Mouse (Mus musculus) CD4-positive helper T cell, adult 2 months (primary cell): ENCODE results near the gene Rhbdd1.

Source experiments
- DNase-seq: peaks from one replicate; pipeline ENCODE4 v3.0.0-alpha.2; 2012; ENCODE audit warnings: low read depth, missing footprints, low spot score

Gene Rhbdd1

GRCm38 (mm10) chr1:82291151-82291797, 25.0 kb upstream of the Rhbdd1 start, which contains the start of gene Irs1:
Gene Irs1 (minus strand): TSS chr1:82291416.
- peak; percentile 44 for DNase-seq

GRCm38 (mm10) chr1:82291930-82292712, 24.1 kb upstream of the Rhbdd1 start:
- DNase-seq, result no peak

- DNase-seq, result no peak
Measured at GRCm38 (mm10) chr1:82292771-82293170, 23.5 kb upstream of the Rhbdd1 start.

GRCm38 (mm10) chr1:82294102-82294501, 22.1 kb upstream of the Rhbdd1 start:
- peak; percentile 44 for DNase-seq

GRCm38 (mm10) chr1:82298586-82298985, 17.7 kb upstream of the Rhbdd1 start:
- DNase-seq, result no peak

GRCm38 (mm10) chr1:82304483-82304882, 11.8 kb upstream of the Rhbdd1 start:
- no peak for DNase-seq

GRCm38 (mm10) chr1:82316746-82317126, 484 bp downstream of the Rhbdd1 start:
- no peak for DNase-seq

- DNase-seq, result no peak
Measured at GRCm38 (mm10) chr1:82320456-82320855, 4.2 kb downstream of the Rhbdd1 start.

- no peak for DNase-seq
Measured at GRCm38 (mm10) chr1:82320864-82321263, 4.6 kb downstream of the Rhbdd1 start.

- DNase-seq, result no peak
Measured at GRCm38 (mm10) chr1:82321441-82321840, 5.2 kb downstream of the Rhbdd1 start.

- DNase-seq, result no peak
Measured at GRCm38 (mm10) chr1:82324131-82324785, 8.0 kb downstream of the Rhbdd1 start.

- DNase-seq, result no peak
Measured at GRCm38 (mm10) chr1:82326120-82326519, 9.9 kb downstream of the Rhbdd1 start.

GRCm38 (mm10) chr1:82328033-82328775, 12.0 kb downstream of the Rhbdd1 start:
- no peak for DNase-seq

- DNase-seq, result no peak
Measured at GRCm38 (mm10) chr1:82329237-82329953, 13.1 kb downstream of the Rhbdd1 start.

- no peak for DNase-seq
Measured at GRCm38 (mm10) chr1:82329954-82330247, 13.6 kb downstream of the Rhbdd1 start.

- no peak for DNase-seq
Measured at GRCm38 (mm10) chr1:82334506-82334905, 18.3 kb downstream of the Rhbdd1 start.

GRCm38 (mm10) chr1:82353089-82353488, 36.8 kb downstream of the Rhbdd1 start:
- DNase-seq, result no peak

- DNase-seq, result no peak
Measured at GRCm38 (mm10) chr1:82353755-82354154, 37.5 kb downstream of the Rhbdd1 start.

GRCm38 (mm10) chr1:82358871-82359647, 42.8 kb downstream of the Rhbdd1 start:
- no peak for DNase-seq

- no peak for DNase-seq
Measured at GRCm38 (mm10) chr1:82359648-82360026, 43.4 kb downstream of the Rhbdd1 start.

- no peak for DNase-seq
Measured at GRCm38 (mm10) chr1:82361240-82361639, 45.0 kb downstream of the Rhbdd1 start.
